Mouse (Mus musculus): ENCODE results near the gene Isg20l2.

The Isg20l2 gene

GRCm38 (mm10) chr3:87913491-87913890 lies 16.6 kb upstream of the Isg20l2 start:
- DNase-seq = no peak

DNA sequence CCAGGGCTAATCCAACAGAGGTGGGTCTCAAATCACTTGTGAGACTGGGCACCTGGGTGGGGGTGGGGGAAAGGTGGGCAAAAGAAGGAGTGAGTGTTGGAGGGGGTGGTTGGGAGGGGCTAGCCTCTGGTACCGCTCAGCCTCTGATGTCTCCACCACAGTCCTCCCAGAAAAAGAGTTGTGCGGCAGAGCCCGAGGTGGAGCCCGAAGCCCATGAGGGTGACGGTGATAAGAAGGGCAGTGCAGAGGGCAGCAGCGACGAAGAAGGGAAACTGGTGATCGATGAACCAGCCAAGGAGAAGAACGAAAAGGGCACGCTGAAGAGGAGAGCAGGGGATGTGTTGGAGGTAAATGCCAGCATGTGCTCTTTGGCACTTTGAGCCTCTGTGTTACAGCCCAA lies 16.2 kb upstream of the Isg20l2 start:
- peak; percentile 46 for DNase-seq

DNA sequence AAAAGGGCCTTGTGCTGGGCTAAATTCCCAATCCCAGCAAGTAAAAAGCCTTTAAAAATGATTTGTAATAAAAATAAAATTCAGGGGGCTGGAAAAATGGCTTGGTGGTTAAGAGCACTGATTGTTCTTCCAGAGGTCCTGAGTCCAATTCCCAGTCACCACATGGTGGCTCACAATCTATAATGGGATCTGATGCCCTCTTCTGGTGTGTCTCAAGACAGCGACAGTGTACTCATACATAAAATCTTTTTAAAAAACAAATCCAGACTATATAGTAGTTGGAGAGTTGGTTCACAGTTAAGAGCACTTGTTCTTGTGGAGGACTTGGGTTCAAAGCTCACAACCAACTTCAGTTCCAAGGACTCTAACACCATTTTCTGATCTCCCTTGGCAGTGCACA lies 13.1 kb upstream of the Isg20l2 start:
- no peak for DNase-seq

DNA sequence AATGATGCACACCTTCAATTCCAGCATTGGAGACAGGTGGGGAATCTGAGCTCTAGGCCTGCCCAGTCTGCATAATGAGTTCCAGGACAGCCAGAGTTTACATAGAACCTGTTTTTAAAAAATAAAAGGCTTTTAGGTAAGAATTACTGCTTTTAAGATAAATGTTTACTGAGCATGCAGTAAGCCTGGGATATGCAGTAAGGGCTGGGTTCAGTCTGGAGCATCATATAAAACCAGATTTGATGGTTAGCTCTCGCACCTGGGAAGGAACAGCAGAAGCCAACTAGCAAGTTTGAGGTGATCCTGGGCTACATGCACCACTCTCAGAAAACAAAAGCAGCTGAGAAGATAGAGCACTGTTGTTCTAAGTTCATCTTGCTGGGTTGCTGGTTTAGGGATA lies 11.6 kb upstream of the Isg20l2 start:
- DNase-seq = no peak

GRCm38 (mm10) chr3:87919336-87920108 lies 10.6 kb upstream of the Isg20l2 start, which contains the start of gene Mrpl24:
Gene Mrpl24, plus strand, starts transcription at chr3:87919506.
- DNase-seq = peak; percentile 74

DNA sequence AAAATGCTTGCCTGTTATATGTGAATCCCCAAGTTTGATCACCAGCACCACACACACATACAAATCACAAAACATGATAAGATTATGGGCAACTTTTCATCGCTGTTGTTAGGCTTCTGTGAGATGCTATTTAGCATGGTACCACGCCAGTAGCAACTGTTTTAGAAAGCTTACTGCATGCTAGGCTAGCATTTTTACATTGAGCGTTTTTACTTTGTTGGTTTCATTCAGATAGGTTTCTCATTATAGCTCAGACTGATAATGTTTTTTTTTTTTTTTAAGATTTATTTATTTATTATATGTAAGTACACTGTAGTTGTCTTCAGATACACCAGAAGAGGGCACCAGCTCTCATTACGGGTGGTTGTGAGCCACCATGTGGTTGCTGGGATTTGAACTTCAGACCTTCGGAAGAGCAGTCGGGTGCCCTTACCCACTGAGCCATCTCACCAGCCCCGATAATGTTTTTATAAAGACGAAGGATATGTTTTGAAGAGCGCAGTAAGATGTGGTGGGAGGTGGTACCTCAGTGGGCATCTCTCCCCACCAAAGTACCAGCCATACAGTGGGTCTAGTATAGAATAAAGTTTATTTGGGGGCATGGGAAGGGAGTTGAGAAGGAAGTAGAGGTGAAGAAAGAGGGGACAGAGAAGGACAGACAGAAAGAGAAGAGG lies 9.7 kb upstream of the Isg20l2 start:
- DNase-seq = no peak

GRCm38 (mm10) chr3:87924996-87925395 lies 5.1 kb upstream of the Isg20l2 start:
- no peak for DNase-seq

GRCm38 (mm10) chr3:87927452-87927851 lies 2.7 kb upstream of the Isg20l2 start:
- DNase-seq = no peak

- no peak for DNase-seq
Observed at GRCm38 (mm10) chr3:87929341-87930077, 605 bp upstream of the Isg20l2 start.

DNA sequence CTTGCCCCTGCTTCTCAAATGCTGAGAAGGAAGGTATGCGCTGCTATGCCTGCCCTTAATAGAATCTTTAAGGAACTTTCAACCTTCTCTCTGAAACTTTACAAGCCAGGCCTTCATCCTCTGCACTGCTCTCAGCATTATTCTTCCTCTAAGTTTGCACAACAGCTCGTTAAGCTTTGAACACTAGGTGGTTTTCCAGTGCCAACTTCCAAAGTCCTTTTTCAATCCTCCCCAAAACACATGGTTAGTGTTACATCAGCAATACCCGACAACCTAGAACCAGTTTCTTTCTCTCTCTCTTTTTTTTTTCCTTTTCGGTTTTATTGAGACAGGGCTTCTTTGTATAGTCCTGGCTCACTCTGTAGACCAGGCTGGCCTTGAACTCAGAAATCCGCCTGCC lies 3.9 kb downstream of the Isg20l2 start:
- DNase-seq = no peak

GRCm38 (mm10) chr3:87934501-87934900 lies 4.4 kb downstream of the Isg20l2 start:
- DNase-seq = no peak

DNA sequence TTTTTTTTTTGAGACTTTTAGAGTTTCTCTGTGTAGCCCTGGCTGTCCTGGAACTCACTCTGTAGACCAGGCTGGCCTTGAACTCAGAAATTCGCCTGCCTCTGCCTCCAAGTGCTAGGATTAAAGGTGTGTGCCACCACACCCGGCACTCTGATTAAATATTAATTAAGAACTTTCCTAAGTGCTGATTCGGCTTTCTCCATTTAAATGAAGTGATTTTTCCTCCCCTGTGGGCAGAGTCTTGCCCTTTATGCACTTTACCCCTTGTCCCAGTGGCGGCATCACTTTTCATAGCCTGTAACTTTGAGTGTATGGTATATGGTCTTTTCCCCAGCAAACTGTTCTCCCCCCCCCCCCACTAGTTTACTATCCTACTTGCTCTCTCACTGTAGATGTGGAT lies 5.1 kb downstream of the Isg20l2 start:
- no peak for DNase-seq

- peak; percentile 83 for DNase-seq
Observed at GRCm38 (mm10) chr3:87935776-87936175, 5.7 kb downstream of the Isg20l2 start.

GRCm38 (mm10) chr3:87940611-87941010 lies 10.5 kb downstream of the Isg20l2 start:
- no peak for DNase-seq

GRCm38 (mm10) chr3:87942471-87942870 lies 12.4 kb downstream of the Isg20l2 start:
- no peak for DNase-seq

GRCm38 (mm10) chr3:87943586-87943985 lies 13.5 kb downstream of the Isg20l2 start:
- no peak for DNase-seq

DNA sequence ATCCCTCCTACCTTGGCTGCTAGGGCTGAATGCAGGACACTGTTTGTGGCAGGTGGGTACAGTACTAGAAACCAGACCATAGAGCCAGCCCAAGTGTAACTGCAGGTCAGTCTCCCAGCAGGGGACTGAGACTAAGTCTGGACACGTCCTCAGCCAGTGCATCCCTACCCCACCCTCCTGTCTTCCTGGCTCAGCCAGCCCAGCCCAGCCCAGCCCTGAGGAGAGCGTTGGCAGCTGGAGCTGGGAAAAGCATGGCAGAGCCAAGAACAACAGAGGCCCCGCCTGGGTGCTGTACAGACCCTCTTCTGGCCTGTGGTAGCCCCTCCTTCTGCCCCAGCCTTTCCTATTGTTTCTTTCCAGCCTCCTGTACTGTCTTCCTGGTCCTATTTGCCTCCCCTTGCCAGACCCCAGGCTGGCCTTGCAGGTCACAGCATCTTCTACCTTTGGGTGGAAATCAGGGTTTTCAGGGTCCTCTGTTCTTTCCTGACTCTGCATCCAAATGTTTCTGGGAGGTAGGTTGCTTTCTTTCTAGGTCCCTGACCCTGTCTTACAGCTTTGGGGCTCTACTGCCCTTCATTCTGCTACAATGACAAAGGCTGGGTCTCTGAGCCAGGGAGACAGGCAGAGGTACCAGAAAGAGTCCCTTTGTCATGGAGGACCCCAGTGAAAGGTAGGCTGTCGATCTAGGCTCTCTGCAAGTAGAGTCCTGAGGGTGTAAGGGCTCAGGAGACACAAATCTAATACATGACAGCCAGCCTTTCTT lies 14.9 kb downstream of the Isg20l2 start:
- DNase-seq = no peak

DNA sequence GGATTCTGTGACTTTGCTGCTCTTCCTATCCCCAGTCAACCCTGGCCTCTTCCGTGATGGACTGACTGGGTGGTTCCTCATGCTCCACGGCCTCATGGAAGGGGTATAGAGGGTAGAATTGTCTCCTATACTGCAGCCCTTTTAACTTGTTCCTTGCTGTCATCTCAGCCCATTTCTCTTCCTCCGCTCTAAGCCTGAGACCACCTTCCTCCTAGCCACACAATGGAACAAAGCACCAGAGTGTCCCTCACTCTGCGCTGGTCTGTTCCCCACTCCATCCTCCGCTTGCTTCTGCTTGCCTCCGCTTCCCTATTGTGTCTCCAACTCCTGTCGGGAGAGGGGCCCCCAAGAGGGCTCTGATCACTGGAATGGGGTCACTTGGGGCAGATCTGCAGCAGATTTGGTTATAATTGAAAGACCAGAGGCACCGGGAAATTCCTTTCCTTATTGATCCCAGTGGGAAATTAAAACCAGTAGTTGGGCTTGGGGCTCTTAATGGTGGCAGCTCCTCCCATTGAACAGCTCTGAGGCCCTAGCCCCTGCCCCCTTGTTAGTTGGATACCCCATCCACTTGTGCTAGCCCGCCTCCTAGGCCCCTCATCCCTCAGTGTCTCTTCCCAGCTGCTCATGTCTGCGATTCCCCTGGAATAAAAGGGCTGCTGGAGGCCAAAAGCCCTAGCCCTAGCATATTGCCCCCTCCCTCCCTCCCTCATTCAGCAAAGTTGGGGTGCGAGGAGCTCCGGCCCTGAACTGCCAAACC lies 15.8 kb downstream of the Isg20l2 start:
- no peak for DNase-seq

- no peak for DNase-seq
Observed at GRCm38 (mm10) chr3:87946541-87946860, 16.4 kb downstream of the Isg20l2 start.

DNA sequence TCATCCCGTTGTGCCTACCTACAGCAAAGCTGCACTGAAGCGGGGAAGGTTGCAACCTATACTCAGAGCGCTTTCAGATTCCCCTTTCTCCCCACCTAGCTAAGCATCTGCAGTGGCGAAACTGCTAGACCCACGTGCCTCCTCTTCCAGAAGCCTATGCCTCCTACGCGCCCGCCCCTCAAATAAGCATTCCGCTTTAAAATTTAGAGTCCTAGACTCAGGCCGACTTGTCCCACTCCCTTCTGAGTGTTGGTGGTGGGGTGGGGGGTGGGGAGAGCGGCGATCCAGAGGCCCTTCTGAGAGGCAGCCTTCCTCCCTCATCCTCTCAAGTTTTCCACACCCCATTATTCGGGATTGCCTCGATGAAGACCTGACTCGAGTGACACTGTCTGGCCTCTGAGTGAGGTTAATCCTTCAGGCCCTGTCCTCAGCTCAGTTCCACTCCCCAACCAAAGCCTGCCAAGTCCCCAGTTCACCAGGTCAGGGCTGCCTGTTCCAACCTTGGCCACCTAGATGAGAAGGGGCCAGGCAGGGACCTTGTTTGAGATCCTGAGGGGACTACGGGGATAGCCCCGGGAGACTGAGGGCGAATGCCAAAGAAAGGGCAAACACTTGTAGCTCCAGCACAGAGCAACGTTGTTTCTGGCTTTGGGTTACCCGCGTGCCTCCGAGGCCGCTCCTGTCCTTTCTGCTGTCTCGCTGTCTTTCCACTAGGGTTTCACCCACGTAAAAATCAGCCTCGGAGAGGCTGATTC lies 17.1 kb downstream of the Isg20l2 start:
- DNase-seq = no peak

GRCm38 (mm10) chr3:87947811-87948199 lies 17.7 kb downstream of the Isg20l2 start:
- no peak for DNase-seq
